Mouse (Mus musculus) hindbrain, embryonic 11.5 days (tissue): ENCODE data around the gene Senp7. TPM values are rescaled to one million over a fixed set of nuclear protein-coding genes. Genes with fewer than 3 reads are reported as not detected.

Experiments
- ATAC-seq: fragments of 200-750 bp; cut with Nextera tagmentation; 2 replicates; pipeline ENCODE4 v1.8.0; 2017; ENCODE audit warnings: mild to moderate bottlenecking, moderate TSS enrichment, moderate library complexity; ENCODE audit not compliant: low FRiP score
- DNase-seq: peaks from one replicate; pipeline ENCODE4 v3.0.0-alpha.2; 2015; ENCODE audit warnings: low spot score
- H3K27ac ChIP-seq: fragments of 300-500 bp; sonication (generic); 2 replicates; pipeline ENCODE4 v1.5.1; 2014; ENCODE audit warnings: mild to moderate bottlenecking, low read depth, low read length
- H3K27me3 ChIP-seq: fragments of 300-500 bp; sonication (generic); 2 replicates; pipeline ENCODE4 v1.6.1; 2014; ENCODE audit warnings: mild to moderate bottlenecking, low read length, moderate library complexity, mixed read lengths; ENCODE audit not compliant: control insufficient read depth, insufficient read depth
- H3K36me3 ChIP-seq: fragments of 300-500 bp; sonication (generic); 2 replicates; pipeline ENCODE4 v1.6.1; 2014; ENCODE audit warnings: mild to moderate bottlenecking, low read length, moderate library complexity, mixed read lengths; ENCODE audit not compliant: control insufficient read depth, insufficient read depth
- H3K4me1 ChIP-seq: fragments of 300-500 bp; sonication (generic); replicated peaks from 2 replicates; pipeline ENCODE4 v1.6.1; 2014; ENCODE audit warnings: low read length, mixed read lengths; ENCODE audit not compliant: control insufficient read depth, insufficient read depth
- H3K4me2 ChIP-seq: fragments of 300-500 bp; sonication (generic); replicated peaks from 2 replicates; pipeline ENCODE4 v1.6.1; 2014; ENCODE audit warnings: mild to moderate bottlenecking, low read depth, low read length
- H3K4me3 ChIP-seq: fragments of 300-500 bp; sonication (generic); 2 replicates; pipeline ENCODE4 v1.5.1; 2014; ENCODE audit warnings: low read depth, low read length
- H3K9ac ChIP-seq: fragments of 300-500 bp; sonication (generic); 2 replicates; pipeline ENCODE4 v1.6.1; 2014; ENCODE audit warnings: low read depth, low read length
- H3K9me3 ChIP-seq: fragments of 300-500 bp; sonication (generic); 2 replicates; pipeline ENCODE4 v1.6.1; 2016; ENCODE audit warnings: low read length; ENCODE audit not compliant: control insufficient read depth
- WGBS: fragments of 180-500 bp; shearing (Covaris S2); extraction: QIAGEN DNeasy Blood & Tissue Kit; methylation state at CpG from one replicate; pipeline ENCODE4 v1.1.7; 2014; 5-methylcytosine and 5-hydroxymethylcytosine counted together
- polyA plus RNA-seq: library from polyadenylated mRNA; unstranded; fragments of >200 nt; fragmentation: Nextera tagmentation; extraction: Ambion mirVana; gene quantifications from 2 replicates; pipeline ENCODE4 v1.2.1, GENCODE M21; 2014

Senp7 gene
- polyA plus RNA-seq, 1 experiment from 2014 or later = 61.2 TPM

GRCm38 (mm10) chr16:56212740-56213139, 164.6 kb downstream of the Senp7 start:
- no peak overlapping the region for H3K4me3 ChIP-seq
- no peaks in the 10 kb centered on the region for H3K4me1 ChIP-seq
- H3K9ac ChIP-seq = no peak overlapping the region
- no peaks in the 10 kb centered on the region for H3K36me3 ChIP-seq
- no peak for ATAC-seq
- no peaks in the 10 kb centered on the region for H3K9me3 ChIP-seq
- H3K27me3 ChIP-seq = no peaks in the 10 kb centered on the region
- 75% methylated on average over 3 of the region's 3 CpGs for WGBS
- no peak overlapping the region for H3K27ac ChIP-seq
- no peak overlapping the region for H3K4me2 ChIP-seq
- DNase-seq = no peak

- H3K27ac ChIP-seq = no peak overlapping the region
- H3K9me3 ChIP-seq = no peaks in the 10 kb centered on the region
- H3K4me3 ChIP-seq = no peak overlapping the region
- no peaks in the 10 kb centered on the region for H3K4me1 ChIP-seq
- ATAC-seq (no peak), DNase-seq (no peak)
- no peak overlapping the region for H3K4me2 ChIP-seq
- H3K9ac ChIP-seq = no peak overlapping the region
- H3K27me3 ChIP-seq = no peaks in the 10 kb centered on the region
- no peaks in the 10 kb centered on the region for H3K36me3 ChIP-seq
Observed at GRCm38 (mm10) chr16:56227686-56228085, 179.5 kb downstream of the Senp7 start.

DNA sequence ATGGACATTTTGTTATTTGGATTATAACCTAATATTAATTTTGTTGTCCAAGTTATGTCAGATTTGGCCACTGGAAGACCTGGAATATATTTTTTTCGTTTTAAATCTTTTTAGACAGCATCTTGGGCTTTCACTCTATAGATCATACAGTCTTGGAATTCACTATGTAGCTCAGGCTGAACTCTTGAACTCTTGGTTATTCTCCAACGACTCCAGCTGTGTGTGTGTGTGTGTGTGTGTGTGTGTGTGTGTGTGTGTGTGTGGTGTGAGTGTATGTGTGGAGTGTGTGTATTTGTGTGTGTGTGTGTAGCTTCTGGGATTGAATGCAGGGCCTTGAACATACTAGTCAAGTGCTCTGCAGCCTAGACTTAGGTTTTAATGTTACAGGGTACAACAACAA, 181.3 kb downstream of the Senp7 start:
- WGBS = 70% methylated on average over 2 of the region's 2 CpGs

GRCm38 (mm10) chr16:56231300-56231699, 183.2 kb downstream of the Senp7 start:
- Histone ChIP-seq H3K9me3 (no peaks in the 10 kb centered on the region), H3K36me3 (no peaks in the 10 kb centered on the region), H3K4me3 (no peak overlapping the region), H3K9ac (no peak overlapping the region), H3K4me1 (no peaks in the 10 kb centered on the region), H3K4me2 (no peak overlapping the region), H3K27ac (no peak overlapping the region), H3K27me3 (no peaks in the 10 kb centered on the region)
- no peak for ATAC-seq
- peak; percentile 28 for DNase-seq
- WGBS = 47% methylated on average over 10 of the region's 10 CpGs

More for the DNA sequence above, 181.3 kb downstream of the Senp7 start:
- Histone ChIP-seq H3K9me3 (no peaks in the 10 kb centered on the region), H3K4me3 (no peak overlapping the region), H3K4me2 (no peak overlapping the region), H3K9ac (no peak overlapping the region), H3K27me3 (no peaks in the 10 kb centered on the region), H3K27ac (no peak overlapping the region), H3K4me1 (no peaks in the 10 kb centered on the region), H3K36me3 (no peaks in the 10 kb centered on the region)
- DNase-seq = no peak
- no peak for ATAC-seq

DNA sequence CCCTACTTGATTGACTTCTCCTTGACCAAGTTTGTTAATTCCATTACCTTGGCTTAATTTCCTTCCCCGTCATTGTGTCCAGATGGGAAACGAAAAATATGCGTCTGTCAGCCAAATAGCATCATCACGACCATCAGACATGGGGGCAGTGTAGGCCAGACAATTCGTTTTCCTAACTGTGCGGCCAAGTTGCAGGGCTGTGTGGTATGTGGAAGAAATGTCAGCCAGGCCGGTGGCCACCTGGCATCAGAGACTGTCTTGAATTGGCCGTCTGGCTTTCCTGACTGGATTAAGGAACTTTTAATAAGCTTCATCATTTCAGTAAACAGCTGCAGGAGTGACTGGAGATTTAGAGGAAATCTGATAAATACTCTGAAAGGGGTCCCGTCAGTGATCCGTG, 184.6 kb downstream of the Senp7 start:
- H3K9ac ChIP-seq = no peak overlapping the region
- H3K27me3 ChIP-seq = no peaks in the 10 kb centered on the region
- no peak overlapping the region for H3K4me2 ChIP-seq
- H3K9me3 ChIP-seq = no peaks in the 10 kb centered on the region
- DNase-seq = no peak
- WGBS = 86% methylated on average over 10 of the region's 10 CpGs
- ATAC-seq = no peak
- H3K36me3 ChIP-seq = no peaks in the 10 kb centered on the region
- no peak overlapping the region for H3K27ac ChIP-seq
- H3K4me1 ChIP-seq = no peaks in the 10 kb centered on the region
- H3K4me3 ChIP-seq = no peak overlapping the region

Other genes with a start within 250 kb of the Senp7 start
- gene Nfkbiz, start 209.4 kb upstream of the Senp7 start, polyA plus RNA-seq = 1.5 and 1.6 TPM in 2 replicates
- 1.0 and 1.1 TPM in 2 replicates for gene Nxpe3, start 153.1 kb upstream of the Senp7 start, polyA plus RNA-seq
- 18.7 and 23.0 TPM in 2 replicates for gene Cep97, start 113.5 kb upstream of the Senp7 start, polyA plus RNA-seq
- 787 and 791 TPM in 2 replicates for gene Rpl24, start 82.1 kb upstream of the Senp7 start, polyA plus RNA-seq
- gene Zbtb11, start 74.5 kb upstream of the Senp7 start, polyA plus RNA-seq = 15.0 and 20.9 TPM in 2 replicates
- 325 and 347 TPM in 2 replicates for gene Pcnp, start 18.6 kb upstream of the Senp7 start, polyA plus RNA-seq
- 29.4 and 30.3 TPM in 2 replicates for gene Trmt10c, start 10.5 kb upstream of the Senp7 start, polyA plus RNA-seq
- 0.18 and 0.25 TPM in 2 replicates for gene Impg2, start 156.0 kb downstream of the Senp7 start, polyA plus RNA-seq